Mouse (Mus musculus) fat pad, adult 2 months (tissue): ENCODE measurements around the gene Dcaf5.

Source experiments
- DNase-seq: peaks from one replicate; pipeline ENCODE4 v3.0.0-alpha.2; 2011; ENCODE audit warnings: low read depth, low spot score; ENCODE audit errors: extremely low read depth

The Dcaf5 gene

DNA sequence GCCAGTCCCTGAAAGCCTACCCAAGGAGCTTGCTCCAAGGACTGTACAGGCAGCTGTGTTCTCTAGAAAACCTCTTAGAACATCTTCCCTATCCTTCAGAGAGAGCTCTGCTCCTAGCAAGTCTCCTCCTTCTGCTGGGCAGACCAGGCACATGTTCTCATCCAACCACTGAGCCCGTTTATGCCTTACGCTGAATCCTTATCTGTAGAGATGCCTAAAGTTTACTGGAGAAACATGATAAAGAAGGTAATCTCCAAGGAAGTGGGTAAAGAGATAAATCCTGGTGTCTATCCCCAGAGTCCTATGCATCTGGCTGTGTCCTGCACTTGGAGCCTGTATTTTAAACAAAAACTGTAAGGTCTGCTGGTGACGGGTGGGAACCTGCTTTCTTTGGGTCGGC is 145.9 kb downstream of the Dcaf5 start:
- no peak for DNase-seq

DNA sequence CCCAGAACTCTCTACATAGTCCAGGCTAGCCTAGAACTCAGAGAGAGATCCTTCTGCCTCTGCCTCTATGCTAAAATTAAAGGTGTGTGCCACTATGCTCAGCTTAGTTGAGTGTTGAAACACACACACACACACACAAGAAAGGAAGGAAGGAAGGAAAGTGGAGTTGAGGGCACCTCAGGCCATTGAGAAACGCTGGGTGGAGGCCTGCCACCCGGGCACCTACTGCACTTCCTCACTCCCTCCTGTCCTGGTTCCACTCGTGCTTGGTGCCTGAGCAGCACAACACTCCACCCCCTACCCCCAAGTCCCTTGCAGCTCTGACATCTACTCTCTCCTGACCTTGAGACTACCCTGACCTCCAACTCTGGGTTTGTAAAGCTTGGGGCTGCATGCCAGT is 146.7 kb downstream of the Dcaf5 start:
- DNase-seq, result no peak

DNA sequence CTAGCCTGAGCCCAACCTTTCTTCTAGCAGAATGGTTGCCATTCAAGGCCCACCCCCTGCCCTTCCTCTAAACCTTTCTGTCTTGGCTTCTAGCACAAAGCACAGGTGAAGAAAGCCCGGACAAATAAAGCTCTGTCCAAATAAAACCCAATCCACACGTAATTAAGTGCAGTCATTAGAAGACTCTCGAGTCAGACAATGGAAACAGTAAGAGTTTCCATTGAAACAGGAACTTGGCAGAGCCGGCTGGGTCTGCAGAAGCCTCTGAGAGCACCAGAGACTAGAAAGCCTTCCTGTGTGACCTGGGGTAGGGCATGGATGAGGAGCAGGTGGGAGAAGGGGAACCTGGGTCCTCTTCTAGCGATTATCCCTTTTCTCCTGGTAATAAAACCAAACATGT is 150.5 kb downstream of the Dcaf5 start:
- no peak for DNase-seq
